Mouse (Mus musculus) left cerebral cortex, adult 9 months (tissue): ENCODE measurements at regions not wholly inside any gene's neighbourhood (a gene's known extent, or its start where the extent isn't known, plus 50 kb on each side); places are given as distances from the start of the nearest gene placed in this dataset.
"Not testable (repeated sequence)": the region's sequence is repeated elsewhere in the genome, so short reads cannot be mapped to it uniquely, and the experiment has no call there.

Experiments used
- DNase-seq, 2 experiments: peaks; one replicate each; pipeline ENCODE4 v3.0.0; 2022; ENCODE audit warnings: low spot score in 2 of 2

GRCm38 (mm10) chr6:61042667-61043523 is 118.1 kb downstream of the Mmrn1 start:
- peak in 1 of 2 experiments; percentile 26 for DNase-seq

DNA sequence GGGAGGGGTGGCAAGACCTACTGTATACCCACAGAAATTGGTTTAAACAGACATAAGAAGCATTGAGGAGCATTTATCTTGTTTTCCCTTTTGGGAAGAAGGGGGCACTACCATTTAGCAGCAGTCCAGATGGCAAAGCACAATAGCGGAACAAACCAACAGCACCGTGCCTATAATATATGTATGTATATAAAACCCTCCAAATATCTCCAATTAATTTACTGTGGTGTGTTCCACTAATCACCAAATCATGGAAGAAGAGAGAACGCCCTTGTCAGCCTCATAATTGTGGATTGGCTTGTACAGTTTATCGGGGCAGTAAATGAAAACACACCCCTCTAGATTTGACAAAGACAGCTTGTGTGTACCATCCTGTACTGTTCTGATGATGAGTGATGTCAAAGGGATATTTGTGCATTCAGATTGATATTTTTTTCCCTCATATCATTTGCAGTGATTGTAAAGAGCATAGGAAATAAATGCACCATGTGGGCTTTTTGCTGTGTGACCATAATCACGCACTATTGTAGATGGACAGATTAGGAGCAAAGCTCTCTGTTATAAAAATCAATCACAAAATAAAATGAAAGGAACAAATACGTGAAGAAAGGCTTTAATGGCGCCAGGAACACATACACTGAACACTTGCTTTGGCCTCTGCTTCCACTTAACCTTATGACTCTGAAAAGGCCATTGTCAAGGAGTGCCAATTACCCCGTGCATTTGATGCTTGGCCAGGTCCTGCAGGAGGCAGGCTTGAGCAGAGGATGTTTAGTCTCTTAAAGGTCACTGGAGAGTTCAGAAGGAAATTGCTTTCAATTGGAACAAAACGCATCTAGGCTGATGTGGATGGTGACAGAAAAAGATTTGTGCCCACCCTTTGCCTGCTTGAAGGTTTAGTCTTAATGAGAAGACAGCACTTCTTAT is 119.0 kb downstream of the Mmrn1 start:
- DNase-seq, result no peak

DNA sequence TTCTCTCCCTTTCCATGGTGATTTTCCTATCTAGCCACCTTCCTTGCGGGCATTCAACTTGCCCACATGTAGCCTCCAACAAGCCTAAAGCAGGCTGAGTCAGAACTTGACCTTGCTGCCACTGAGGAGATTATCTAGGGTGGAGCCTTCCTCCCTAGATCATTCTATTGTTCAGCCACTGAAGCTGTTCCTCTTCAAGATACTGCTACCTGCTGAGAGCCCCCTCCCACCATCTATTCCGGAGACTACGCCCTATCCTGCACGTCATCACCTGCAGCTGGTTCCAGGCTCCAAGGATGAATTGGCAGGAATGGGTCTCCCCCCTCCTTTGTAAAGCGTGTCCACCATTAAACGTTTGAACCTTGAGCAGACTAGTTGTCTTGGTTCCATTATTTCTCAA is 122.9 kb downstream of the Mmrn1 start:
- DNase-seq, result not testable (repeated sequence)

DNA sequence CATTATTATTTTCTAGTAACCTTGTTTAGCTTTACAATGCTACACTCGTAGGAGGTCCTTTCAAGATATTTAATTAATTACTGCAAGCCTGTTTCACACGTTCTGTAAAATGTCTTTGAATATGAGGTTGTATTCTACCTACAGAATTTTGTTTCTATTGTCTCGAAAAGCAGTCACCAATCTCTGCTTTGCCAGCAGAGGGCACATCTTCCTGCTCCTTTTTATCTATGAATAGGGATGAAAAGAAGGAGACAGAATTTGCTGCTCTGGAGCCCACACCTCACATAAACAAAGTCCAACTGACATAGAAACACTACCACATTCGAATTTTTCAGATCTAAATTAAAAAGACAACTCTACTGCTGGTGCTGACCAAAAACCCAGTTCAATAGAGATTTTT is 117.0 kb upstream of the Ccser1 start:
- DNase-seq, result peak in 1 of 2 experiments; percentile 37

DNA sequence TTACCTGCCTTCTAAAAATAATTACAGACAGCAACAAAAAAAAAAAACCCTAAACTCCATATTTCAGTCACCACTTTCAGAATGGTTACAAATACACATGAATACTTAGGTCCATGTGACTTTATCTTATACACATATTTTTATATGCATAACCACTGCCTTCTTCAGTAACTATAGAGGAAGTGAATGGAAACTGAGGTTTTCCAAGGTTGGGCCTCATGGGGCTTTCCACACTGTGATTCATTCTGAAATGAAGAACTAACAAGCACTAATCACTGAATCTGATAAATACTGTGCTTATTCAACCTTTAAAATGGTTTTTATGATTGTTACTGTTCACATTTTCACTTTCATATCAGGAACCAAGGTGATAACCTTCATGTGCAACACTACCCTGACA is 114.4 kb upstream of the Ccser1 start:
- DNase-seq, result no peak

DNA sequence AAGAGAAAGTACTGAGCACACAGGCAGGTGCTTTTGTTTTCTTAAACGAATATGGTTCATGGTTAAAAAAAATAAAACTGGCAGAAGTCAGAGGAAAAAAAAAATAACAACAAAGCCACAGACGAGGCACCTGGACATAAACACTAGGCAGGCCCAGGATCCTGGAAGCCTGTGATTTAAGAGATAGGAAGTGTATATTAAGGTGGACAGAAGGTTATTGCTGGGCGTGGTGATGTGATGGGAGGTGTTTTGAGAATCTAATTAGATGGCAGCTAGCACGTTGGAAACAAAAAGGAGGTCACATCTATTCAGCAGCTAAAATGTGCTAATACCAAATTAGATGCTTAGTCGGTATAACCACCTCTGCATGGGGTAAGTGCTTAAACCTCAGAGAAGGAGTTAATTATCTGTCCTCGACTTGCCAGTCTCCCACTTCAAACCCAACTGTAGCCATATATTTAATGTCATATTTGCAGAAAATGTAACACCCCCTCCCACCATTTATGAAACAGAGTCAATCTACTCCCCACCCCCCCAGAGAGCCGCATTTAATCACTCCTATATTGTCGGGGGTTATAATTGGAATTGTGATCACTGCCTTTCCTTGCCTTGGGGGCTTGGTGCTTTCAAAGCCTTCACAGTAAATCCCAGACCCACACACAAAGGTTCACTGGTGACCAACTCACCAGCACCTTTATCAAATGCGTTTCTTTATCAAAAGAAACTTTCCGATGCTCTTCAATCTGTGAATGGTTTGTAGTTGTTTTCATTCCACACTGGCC is 113.4 kb upstream of the Ccser1 start:
- DNase-seq, result no peak

DNA sequence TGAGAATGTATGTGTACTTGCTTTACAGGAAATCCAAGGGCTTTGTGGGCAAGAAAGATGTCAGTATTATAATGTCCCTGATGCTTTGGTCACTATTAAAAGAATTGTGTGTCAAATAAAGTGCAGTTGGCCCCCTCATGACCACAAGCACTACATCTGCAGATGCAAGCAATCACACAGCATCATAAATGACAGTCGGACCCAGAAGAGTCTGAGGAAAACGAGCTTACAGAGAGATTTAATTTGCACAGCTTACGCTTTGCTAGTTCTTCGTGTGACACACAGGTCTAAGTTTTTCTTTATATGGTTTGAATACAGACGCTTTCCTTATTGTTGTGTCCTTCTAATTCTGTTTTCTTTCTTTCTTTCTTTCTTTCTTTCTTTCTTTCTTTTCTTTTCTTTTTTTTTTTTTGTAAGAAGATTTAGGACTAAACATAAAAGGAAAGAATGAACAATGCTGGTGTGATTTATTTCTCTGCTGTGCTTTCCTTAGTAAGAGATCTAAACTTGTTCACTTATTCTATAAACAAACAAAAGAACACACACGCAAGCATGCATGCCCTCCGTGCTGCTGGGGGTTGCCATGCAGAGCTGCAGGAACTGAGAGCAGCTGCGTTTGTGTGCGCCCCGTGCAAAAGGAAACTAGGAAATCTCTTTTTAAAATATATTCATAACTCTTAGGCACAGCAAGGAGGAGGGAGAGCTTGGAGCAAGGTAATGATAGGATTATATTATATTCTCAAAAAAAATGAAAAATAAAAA is 112.6 kb upstream of the Ccser1 start:
- DNase-seq, result no peak

- DNase-seq, result no peak
These were observed 112.0 kb upstream of the Ccser1 start for GRCm38 (mm10) chr6:61068117-61068489.

GRCm38 (mm10) chr6:61073267-61073666 is 106.9 kb upstream of the Ccser1 start:
- no peak for DNase-seq

- no peak for DNase-seq
These were observed 106.3 kb upstream of the Ccser1 start for GRCm38 (mm10) chr6:61073794-61074193.

DNA sequence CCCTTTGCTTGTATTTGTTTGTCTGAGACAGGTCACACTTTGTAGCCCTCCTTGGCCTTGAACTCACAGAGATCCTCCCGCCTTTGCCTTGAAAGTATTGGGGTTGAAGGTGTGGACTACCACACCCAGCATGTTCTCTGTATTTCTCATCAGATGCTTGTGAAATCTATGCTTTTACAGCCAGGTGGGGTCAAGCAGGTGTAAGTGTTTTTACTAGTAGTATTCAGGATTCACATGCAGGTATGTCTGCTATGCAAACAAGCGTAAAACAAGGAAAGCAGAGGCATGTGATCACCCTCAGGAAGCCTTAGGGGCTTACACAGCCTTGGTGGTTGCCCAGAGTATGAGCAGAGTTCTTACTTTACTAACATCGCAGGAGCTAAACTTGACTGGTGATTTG is 105.4 kb upstream of the Ccser1 start:
- DNase-seq, result no peak

DNA sequence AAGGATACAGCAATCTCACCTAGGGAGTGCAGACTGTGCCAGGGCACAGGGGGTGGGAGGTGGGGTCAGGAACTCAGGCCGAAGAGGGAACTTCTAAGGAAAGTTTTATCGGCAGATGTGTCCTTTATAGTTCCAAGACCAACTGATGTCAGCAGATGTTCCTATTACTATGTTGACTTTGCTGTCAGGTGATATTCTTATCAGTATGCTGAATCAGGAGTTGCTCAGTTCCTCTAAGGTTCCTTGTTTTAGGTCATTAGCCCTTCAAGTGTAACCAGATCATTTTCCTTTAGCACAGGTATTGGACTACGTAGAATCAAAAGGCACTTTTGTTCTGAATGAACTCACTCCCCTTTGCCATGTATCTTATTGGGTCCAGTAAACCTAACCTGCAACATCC is 101.6 kb upstream of the Ccser1 start:
- no peak for DNase-seq

DNA sequence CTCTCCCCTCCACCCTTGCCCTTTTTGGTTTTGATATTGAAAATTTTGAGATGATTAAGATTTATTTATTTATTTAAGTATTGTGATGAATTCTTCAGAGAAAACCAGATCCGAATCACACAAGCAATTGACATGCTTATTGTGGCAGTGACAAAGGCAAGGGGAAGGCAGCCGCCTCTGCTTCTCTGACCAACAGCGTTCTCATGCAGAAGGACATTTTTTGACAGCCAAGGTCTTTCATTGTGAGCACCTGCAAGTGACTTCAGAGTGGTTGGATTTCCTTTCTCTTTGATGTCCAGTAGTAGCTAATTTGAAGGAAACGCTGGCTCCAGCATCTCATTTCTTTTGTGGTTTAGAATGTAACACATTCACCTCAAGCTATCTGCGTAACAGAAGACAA is 99.5 kb upstream of the Ccser1 start:
- no peak for DNase-seq

DNA sequence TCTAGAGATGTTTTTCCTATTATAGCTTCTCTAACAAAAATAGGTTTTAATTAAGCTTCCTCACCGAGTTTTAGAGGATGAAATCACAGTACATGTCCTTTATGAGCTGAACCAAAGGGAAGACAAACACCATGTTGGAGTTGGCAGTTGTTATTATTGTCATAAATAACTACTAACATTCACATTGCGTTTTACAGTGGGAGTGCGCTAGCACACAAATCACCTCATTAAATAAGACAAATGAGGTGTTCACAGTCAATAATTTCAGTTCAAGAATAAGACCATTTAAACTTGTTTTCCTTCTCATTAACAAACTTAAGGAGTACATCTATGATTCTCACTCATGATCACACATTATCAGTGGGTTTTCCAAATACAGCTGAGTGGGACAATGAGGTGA is 96.8 kb upstream of the Ccser1 start:
- no peak for DNase-seq

- no peak for DNase-seq
These were observed 80.7 kb upstream of the Ccser1 start for GRCm38 (mm10) chr6:61099348-61099981.

DNA sequence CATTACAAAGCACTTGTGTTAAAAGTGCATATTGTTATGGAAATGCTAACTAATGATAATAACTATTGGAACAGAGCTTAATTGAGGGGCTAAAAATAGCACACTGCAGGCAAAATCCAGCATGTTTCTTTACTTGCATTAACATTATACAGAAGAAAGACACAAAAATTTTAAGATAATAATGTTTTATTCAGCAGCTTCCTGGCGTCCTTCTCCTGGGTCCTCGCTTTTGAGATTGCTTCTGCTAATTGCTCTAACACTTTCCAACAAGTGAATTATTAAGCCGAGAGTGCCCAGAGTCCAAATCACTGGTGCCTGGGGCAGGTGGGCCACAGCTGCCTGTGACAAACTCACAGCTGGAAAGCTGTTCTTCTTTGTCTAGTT is 80.2 kb upstream of the Ccser1 start:
- no peak for DNase-seq

- no peak for DNase-seq
These were observed 78.2 kb upstream of the Ccser1 start for GRCm38 (mm10) chr6:61101972-61102371.

- DNase-seq, result no peak
These were observed 76.5 kb upstream of the Ccser1 start for GRCm38 (mm10) chr6:61103459-61104234.

- no peak for DNase-seq
These were observed 64.9 kb upstream of the Ccser1 start for GRCm38 (mm10) chr6:61115250-61115649.

DNA sequence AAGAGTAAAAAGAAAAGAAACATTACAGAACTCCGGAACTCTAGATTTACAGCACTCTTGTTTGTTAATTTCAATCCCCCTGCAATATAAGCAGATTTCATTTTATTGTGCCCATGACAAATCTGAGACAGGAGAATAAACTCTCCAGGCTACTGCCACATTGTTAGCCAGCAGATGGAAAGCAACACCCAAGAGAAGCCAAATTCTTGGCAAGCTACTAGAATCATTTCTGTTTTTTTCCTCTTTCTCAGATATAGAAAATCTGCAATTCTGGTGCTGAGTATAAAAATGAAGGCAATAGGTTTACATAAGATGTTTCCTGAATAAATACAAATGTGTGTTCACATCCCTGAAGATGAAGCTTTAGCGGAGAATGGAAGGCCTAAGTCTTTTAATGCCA is 60.5 kb upstream of the Ccser1 start:
- no peak for DNase-seq
